Mouse (Mus musculus): ENCODE measurements around the gene Zfp365. TPM values are rescaled to one million over a fixed set of nuclear protein-coding genes. Genes with fewer than 3 reads are reported as not detected.

The Zfp365 gene
- polyA plus RNA-seq, 1 experiment from 2014 or later: 1.3 TPM

GRCm38 (mm10) chr10:67894683-67895082, 17.8 kb downstream of the Zfp365 start:
- no peak for ATAC-seq (ENCODE audit: insufficient read depth, low FRiP score)
- Histone ChIP-seq H3K4me2 (ENCODE audit: low read depth, low read length) (no peak overlapping the region), H3K9ac (ENCODE audit: low read length) (no peak overlapping the region), H3K27me3 (ENCODE audit: control insufficient read depth, insufficient read depth, low read length) (no peaks in the 10 kb centered on the region), H3K36me3 (ENCODE audit: control insufficient read depth, insufficient read depth, low read length) (no peaks in the 10 kb centered on the region), H3K4me1 (ENCODE audit: control insufficient read depth, insufficient read depth, low read length) (no peaks in the 10 kb centered on the region), H3K4me3 (replicated peaks; ENCODE audit: low read length) (no peak overlapping the region), H3K27ac (ENCODE audit: low read length) (no peak overlapping the region), H3K9me3 (replicated peaks; ENCODE audit: control insufficient read depth, low read length) (no peaks in the 10 kb centered on the region)
- WGBS: 86% methylated on average over 7 of the region's 7 CpGs

GRCm38 (mm10) chr10:67894059-67894458, 18.4 kb downstream of the Zfp365 start:
- ATAC-seq (ENCODE audit: insufficient read depth, low FRiP score): no peak
- H3K9me3 ChIP-seq (replicated peaks; ENCODE audit: control insufficient read depth, low read length): no peaks in the 10 kb centered on the region
- no peak overlapping the region for H3K27ac ChIP-seq (ENCODE audit: low read length)
- no peak overlapping the region for H3K4me2 ChIP-seq (ENCODE audit: low read depth, low read length)
- no peak overlapping the region for H3K9ac ChIP-seq (ENCODE audit: low read length)
- no peaks in the 10 kb centered on the region for H3K27me3 ChIP-seq (ENCODE audit: control insufficient read depth, insufficient read depth, low read length)
- H3K4me3 ChIP-seq (replicated peaks; ENCODE audit: low read length): no peak overlapping the region
- no peaks in the 10 kb centered on the region for H3K4me1 ChIP-seq (ENCODE audit: control insufficient read depth, insufficient read depth, low read length)
- WGBS: 74% methylated on average over 8 of the region's 8 CpGs
- no peaks in the 10 kb centered on the region for H3K36me3 ChIP-seq (ENCODE audit: control insufficient read depth, insufficient read depth, low read length)

DNA sequence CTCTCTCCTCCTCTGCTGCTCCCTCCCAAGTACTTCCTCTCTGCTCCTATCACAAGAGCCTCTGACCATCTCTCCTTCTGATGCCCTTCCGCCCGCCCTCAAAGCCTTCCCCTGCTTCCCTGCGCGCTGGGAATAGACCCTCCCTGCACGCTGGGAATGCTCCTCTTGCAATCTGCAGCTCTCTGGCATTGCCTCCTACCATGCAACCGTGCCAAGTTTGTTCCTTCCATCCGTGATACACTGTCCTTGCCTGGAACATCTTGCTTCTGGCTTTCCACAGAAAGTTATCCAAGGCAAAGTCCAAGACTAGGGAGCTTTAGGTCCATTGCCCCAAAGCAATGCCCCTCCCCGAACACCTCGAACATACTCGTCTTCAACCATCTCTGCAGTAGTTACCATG, 19.2 kb downstream of the Zfp365 start:
- Histone ChIP-seq H3K9me3 (replicated peaks; ENCODE audit: control insufficient read depth, low read length) (no peaks in the 10 kb centered on the region), H3K9ac (ENCODE audit: low read length) (no peak overlapping the region), H3K27ac (ENCODE audit: low read length) (no peak overlapping the region), H3K27me3 (ENCODE audit: control insufficient read depth, insufficient read depth, low read length) (no peaks in the 10 kb centered on the region), H3K36me3 (ENCODE audit: control insufficient read depth, insufficient read depth, low read length) (no peaks in the 10 kb centered on the region), H3K4me1 (ENCODE audit: control insufficient read depth, insufficient read depth, low read length) (no peaks in the 10 kb centered on the region), H3K4me2 (ENCODE audit: low read depth, low read length) (no peak overlapping the region), H3K4me3 (replicated peaks; ENCODE audit: low read length) (no peak overlapping the region)
- 88% methylated on average over 10 of the region's 10 CpGs for WGBS
- no peak for ATAC-seq (ENCODE audit: insufficient read depth, low FRiP score)

GRCm38 (mm10) chr10:67891126-67891525, 21.3 kb downstream of the Zfp365 start:
- 69% methylated on average over 6 of the region's 6 CpGs for WGBS
- no peaks in the 10 kb centered on the region for H3K9me3 ChIP-seq (replicated peaks; ENCODE audit: control insufficient read depth, low read length)
- H3K4me1 ChIP-seq (ENCODE audit: control insufficient read depth, insufficient read depth, low read length): no peaks in the 10 kb centered on the region
- H3K27me3 ChIP-seq (ENCODE audit: control insufficient read depth, insufficient read depth, low read length): no peaks in the 10 kb centered on the region
- no peak for ATAC-seq (ENCODE audit: insufficient read depth, low FRiP score)
- H3K27ac ChIP-seq (ENCODE audit: low read length): no peak overlapping the region
- no peak overlapping the region for H3K9ac ChIP-seq (ENCODE audit: low read length)
- no peak overlapping the region for H3K4me3 ChIP-seq (replicated peaks; ENCODE audit: low read length)
- no peak overlapping the region for H3K4me2 ChIP-seq (ENCODE audit: low read depth, low read length)
- no peaks in the 10 kb centered on the region for H3K36me3 ChIP-seq (ENCODE audit: control insufficient read depth, insufficient read depth, low read length)

DNA sequence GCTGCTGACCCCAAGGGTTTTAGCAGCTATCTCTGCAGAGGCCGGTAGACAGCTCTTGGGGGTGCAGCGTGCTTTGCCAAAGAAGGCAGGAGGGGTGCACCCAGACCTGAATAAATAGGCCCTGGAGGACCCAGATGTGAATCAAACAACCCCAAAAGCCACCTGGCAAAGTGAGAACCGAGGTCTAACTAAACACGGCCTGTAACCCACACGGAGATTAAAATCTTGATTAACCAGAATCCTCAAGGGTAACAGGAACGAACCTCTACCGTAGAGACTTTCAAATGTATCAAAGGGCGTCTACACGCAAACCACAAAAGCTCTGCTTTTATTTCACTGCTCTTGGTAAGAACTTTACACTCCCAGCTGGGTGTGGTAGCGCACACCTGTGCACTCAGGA, 24.5 kb downstream of the Zfp365 start:
- no peaks in the 10 kb centered on the region for H3K36me3 ChIP-seq (ENCODE audit: control insufficient read depth, insufficient read depth, low read length)
- no peak overlapping the region for H3K27ac ChIP-seq (ENCODE audit: low read length)
- no peak overlapping the region for H3K4me2 ChIP-seq (ENCODE audit: low read depth, low read length)
- H3K9me3 ChIP-seq (replicated peaks; ENCODE audit: control insufficient read depth, low read length): no peaks in the 10 kb centered on the region
- no peak for ATAC-seq (ENCODE audit: insufficient read depth, low FRiP score)
- no peaks in the 10 kb centered on the region for H3K27me3 ChIP-seq (ENCODE audit: control insufficient read depth, insufficient read depth, low read length)
- no peak overlapping the region for H3K9ac ChIP-seq (ENCODE audit: low read length)
- H3K4me1 ChIP-seq (ENCODE audit: control insufficient read depth, insufficient read depth, low read length): no peaks in the 10 kb centered on the region
- H3K4me3 ChIP-seq (replicated peaks; ENCODE audit: low read length): no peak overlapping the region
- WGBS: 87% methylated on average over 10 of the region's 10 CpGs

- no peak overlapping the region for H3K9ac ChIP-seq (ENCODE audit: low read length)
- H3K27me3 ChIP-seq (ENCODE audit: control insufficient read depth, insufficient read depth, low read length): no peaks in the 10 kb centered on the region
- H3K36me3 ChIP-seq (ENCODE audit: control insufficient read depth, insufficient read depth, low read length): no peaks in the 10 kb centered on the region
- WGBS: 64% methylated on average over 4 of the region's 4 CpGs
- no peaks in the 10 kb centered on the region; the same call in 1 of the 2 replicates for H3K4me1 ChIP-seq (ENCODE audit: control insufficient read depth, insufficient read depth, low read length)
- ATAC-seq (ENCODE audit: insufficient read depth, low FRiP score): no peak
- H3K4me3 ChIP-seq (replicated peaks; ENCODE audit: low read length): no peak overlapping the region
- no peak overlapping the region for H3K4me2 ChIP-seq (ENCODE audit: low read depth, low read length)
- no peaks in the 10 kb centered on the region for H3K9me3 ChIP-seq (replicated peaks; ENCODE audit: control insufficient read depth, low read length)
- no peak overlapping the region for H3K27ac ChIP-seq (ENCODE audit: low read length)
Observed at GRCm38 (mm10) chr10:67880692-67881091, 31.8 kb downstream of the Zfp365 start.

GRCm38 (mm10) chr10:67871811-67872210, 40.7 kb downstream of the Zfp365 start:
- Histone ChIP-seq H3K9ac (ENCODE audit: low read length) (no peak overlapping the region), H3K4me2 (ENCODE audit: low read depth, low read length) (no peak overlapping the region), H3K9me3 (replicated peaks; ENCODE audit: control insufficient read depth, low read length) (no peaks in the 10 kb centered on the region), H3K4me1 (ENCODE audit: control insufficient read depth, insufficient read depth, low read length) (no peaks in the 10 kb centered on the region), H3K36me3 (ENCODE audit: control insufficient read depth, insufficient read depth, low read length) (no peaks in the 10 kb centered on the region), H3K27ac (ENCODE audit: low read length) (no peak overlapping the region), H3K27me3 (ENCODE audit: control insufficient read depth, insufficient read depth, low read length) (no peaks in the 10 kb centered on the region), H3K4me3 (replicated peaks; ENCODE audit: low read length) (no peak overlapping the region)
- WGBS: 19% methylated on average over 2 of the region's 2 CpGs
- no peak for ATAC-seq (ENCODE audit: insufficient read depth, low FRiP score)

- Histone ChIP-seq H3K27me3 (ENCODE audit: control insufficient read depth, insufficient read depth, low read length) (no peaks in the 10 kb centered on the region), H3K4me3 (replicated peaks; ENCODE audit: low read length) (no peak overlapping the region), H3K36me3 (ENCODE audit: control insufficient read depth, insufficient read depth, low read length) (no peaks in the 10 kb centered on the region), H3K4me1 (ENCODE audit: control insufficient read depth, insufficient read depth, low read length) (no peaks in the 10 kb centered on the region), H3K9me3 (replicated peaks; ENCODE audit: control insufficient read depth, low read length) (no peaks in the 10 kb centered on the region), H3K27ac (ENCODE audit: low read length) (no peak overlapping the region), H3K4me2 (ENCODE audit: low read depth, low read length) (no peak overlapping the region), H3K9ac (ENCODE audit: low read length) (no peak overlapping the region)
- WGBS: 68% methylated on average over 3 of the region's 3 CpGs
- ATAC-seq (ENCODE audit: insufficient read depth, low FRiP score): no peak
Observed at GRCm38 (mm10) chr10:67868234-67868633, 44.2 kb downstream of the Zfp365 start.

DNA sequence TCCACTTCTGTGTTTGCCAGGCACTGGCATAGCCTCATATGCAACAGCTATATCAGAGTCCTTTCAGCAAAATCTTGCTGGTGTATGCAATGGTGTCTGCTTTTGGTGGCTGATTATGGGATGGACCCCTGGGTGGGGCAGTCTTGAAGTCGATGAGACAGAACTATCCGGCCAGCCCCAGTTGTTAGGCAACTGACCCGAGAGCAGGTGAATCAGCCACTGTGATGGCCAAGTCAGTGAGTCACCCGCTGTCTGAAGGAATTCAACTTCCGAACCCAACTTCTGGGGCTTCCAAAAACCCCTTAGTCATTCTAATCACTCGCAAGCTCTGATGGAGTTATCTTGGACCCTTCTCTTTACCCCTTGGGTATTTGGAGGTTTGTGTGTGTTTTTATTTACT, 46.6 kb downstream of the Zfp365 start:
- Histone ChIP-seq H3K4me1 (ENCODE audit: control insufficient read depth, insufficient read depth, low read length) (no peaks in the 10 kb centered on the region), H3K9me3 (replicated peaks; ENCODE audit: control insufficient read depth, low read length) (no peaks in the 10 kb centered on the region), H3K27me3 (ENCODE audit: control insufficient read depth, insufficient read depth, low read length) (no peaks in the 10 kb centered on the region), H3K4me3 (replicated peaks; ENCODE audit: low read length) (no peak overlapping the region), H3K27ac (ENCODE audit: low read length) (no peak overlapping the region), H3K36me3 (ENCODE audit: control insufficient read depth, insufficient read depth, low read length) (no peaks in the 10 kb centered on the region), H3K4me2 (ENCODE audit: low read depth, low read length) (no peak overlapping the region), H3K9ac (ENCODE audit: low read length) (no peak overlapping the region)
- no peak for ATAC-seq (ENCODE audit: insufficient read depth, low FRiP score)
- WGBS: 90% methylated on average over 6 of the region's 6 CpGs

- no peak for ATAC-seq (ENCODE audit: insufficient read depth, low FRiP score)
- 70% methylated on average over 3 of the region's 3 CpGs for whole genome bisulfite sequencing
- no peaks in the 10 kb centered on the region for H3K4me1 ChIP-seq (ENCODE audit: control insufficient read depth, insufficient read depth, low read length)
Observed at GRCm38 (mm10) chr10:67865063-67865462, 47.4 kb downstream of the Zfp365 start.

More at GRCm38 (mm10) chr10:67865063-67865462, 47.4 kb downstream of the Zfp365 start:
- Histone ChIP-seq H3K27ac (ENCODE audit: low read length) (no peak overlapping the region), H3K9me3 (replicated peaks; ENCODE audit: control insufficient read depth, low read length) (no peaks in the 10 kb centered on the region), H3K9ac (ENCODE audit: low read length) (no peak overlapping the region), H3K36me3 (ENCODE audit: control insufficient read depth, insufficient read depth, low read length) (no peaks in the 10 kb centered on the region), H3K4me3 (replicated peaks; ENCODE audit: low read length) (no peak overlapping the region), H3K27me3 (ENCODE audit: control insufficient read depth, insufficient read depth, low read length) (no peaks in the 10 kb centered on the region), H3K4me2 (ENCODE audit: low read depth, low read length) (no peak overlapping the region)
